Mouse (Mus musculus) MEL (cell line): Measurements from ENCODE around the gene Sptbn1.

Experiments
- CTCF ChIP-seq, 3 experiments: IDR thresholded peaks in 2 of 3; conservative IDR thresholded peaks in 1 of 3; 2 replicates each; pipeline ENCODE4 v1.5.1; 2011 to 2012; ENCODE audit warnings: low read length in 3 of 3, low read depth in 2 of 3, mild to moderate bottlenecking in 2 of 3, improper control_type of control experiment in 1 of 3, inconsistent platforms in 1 of 3, mixed read lengths in 1 of 3, moderate library complexity in 1 of 3; ENCODE audit not compliant: control insufficient read depth in 1 of 3, insufficient read depth in 1 of 3, poor library complexity in 1 of 3, severe bottlenecking in 1 of 3
- E2F4 ChIP-seq: IDR thresholded peaks from 2 replicates; pipeline ENCODE4 v1.6.1; 2011; ENCODE audit warnings: low read depth, low read length, improper control_type of control experiment, borderline replicate concordance
- ELF1 ChIP-seq: IDR thresholded peaks from 2 replicates; pipeline ENCODE4 v1.6.1; 2014; ENCODE audit warnings: low read depth, mild to moderate bottlenecking, inconsistent platforms, low read length, improper control_type of control experiment, moderate library complexity
- ETS1 ChIP-seq: IDR thresholded peaks from 2 replicates; pipeline ENCODE4 v1.6.1; 2012; ENCODE audit warnings: low read depth, mild to moderate bottlenecking, inconsistent platforms, low read length, improper control_type of control experiment, moderate library complexity
- GATA1 ChIP-seq: IDR thresholded peaks from 2 replicates; pipeline ENCODE4 v1.6.1; 2011; ENCODE audit warnings: low read depth, low read length, improper control_type of control experiment
- MYB ChIP-seq: IDR thresholded peaks from 2 replicates; pipeline ENCODE4 v1.6.1; 2011; ENCODE audit warnings: mild to moderate bottlenecking, low read depth, low read length, improper control_type of control experiment
- NRF1 ChIP-seq: IDR thresholded peaks from 2 replicates; pipeline ENCODE4 v1.6.1; 2014; ENCODE audit warnings: low read depth, mild to moderate bottlenecking, inconsistent platforms, low read length, improper control_type of control experiment, moderate library complexity; ENCODE audit not compliant: poor library complexity, insufficient read depth, severe bottlenecking
- POLR2AphosphoS2 ChIP-seq: IDR thresholded peaks from 2 replicates; pipeline ENCODE4 v1.6.1; 2011; ENCODE audit warnings: low read length, improper control_type of control experiment
- POLR2AphosphoS5 ChIP-seq: IDR thresholded peaks from 2 replicates; pipeline ENCODE4 v1.6.1; 2012; ENCODE audit warnings: low read depth, borderline replicate concordance, mild to moderate bottlenecking, inconsistent platforms, low read length, moderate library complexity, mixed read lengths
- RAD21 ChIP-seq: IDR thresholded peaks from 2 replicates; pipeline ENCODE4 v1.6.1; 2011; ENCODE audit warnings: mild to moderate bottlenecking, low read depth, low read length, improper control_type of control experiment
- SIN3A ChIP-seq: IDR thresholded peaks from 2 replicates; pipeline ENCODE4 v1.6.1; 2012; ENCODE audit warnings: low read length, improper control_type of control experiment, inconsistent platforms
- TCF12 ChIP-seq: IDR thresholded peaks from 2 replicates; pipeline ENCODE4 v1.6.1; 2014; ENCODE audit warnings: low read depth, mild to moderate bottlenecking, inconsistent platforms, low read length, improper control_type of control experiment, moderate library complexity
- ZC3H11A ChIP-seq: IDR thresholded peaks from 2 replicates; pipeline ENCODE4 v1.6.1; 2012; ENCODE audit warnings: low read depth, mild to moderate bottlenecking, inconsistent platforms, low read length, improper control_type of control experiment

DNA sequence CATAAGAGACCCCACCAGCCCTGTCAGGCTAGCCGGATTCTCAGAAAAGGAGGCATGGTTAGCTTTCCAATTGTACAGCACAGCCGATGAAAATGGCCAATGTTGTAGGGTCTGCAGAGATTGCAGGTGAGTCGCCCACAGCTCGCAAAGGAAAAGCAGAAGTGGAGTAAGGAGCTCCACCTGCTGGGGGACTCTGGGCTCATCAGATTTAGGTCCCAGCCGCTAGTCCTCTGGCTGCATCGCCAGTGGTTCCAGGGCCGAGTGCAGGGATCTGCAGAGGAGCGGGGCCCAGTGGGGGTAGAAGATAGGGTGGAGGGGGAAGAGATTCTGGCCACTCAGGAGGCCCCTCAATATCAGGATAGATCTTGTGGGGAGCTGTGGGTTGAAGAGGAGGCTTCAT lies 210.7 kb downstream of the Sptbn1 start:
- TF ChIP-seq TCF12 (no peak), ZC3H11A (peak; percentile 72), POLR2AphosphoS2 (no peak), GATA1 (no peak), MYB (no peak), SIN3A (no peak), CTCF (IDR thresholded peaks at IDR 0.05 in 2 of 3, conservative IDR thresholded peaks at IDR 0.05 in 1 of 3; ENCODE audit: control insufficient read depth in 1 of 3, insufficient read depth in 1 of 3, low read depth in 2 of 3, low read length in 3 of 3, poor library complexity in 1 of 3, severe bottlenecking in 1 of 3) (peak; percentile 40 to 85 (median 81)), RAD21 (peak; percentile 75), E2F4 (no peak), ETS1 (no peak), NRF1 (0 out of 2 replicates have a peak, but pooled peaks have one; percentile 10), ELF1 (no peak), POLR2AphosphoS5 (no peak)
